Mouse (Mus musculus) cerebellum, adult 2 months (tissue): ENCODE data around the gene A4gnt.

ENCODE experiments used
- CTCF ChIP-seq: fragments of 200-500 bp; IDR thresholded peaks from 2 replicates; pipeline ENCODE4 v1.5.1; 2011; ENCODE audit warnings: low read depth, mild to moderate bottlenecking, control low read depth, low read length, moderate library complexity, borderline replicate concordance; ENCODE audit not compliant: insufficient read depth
- POLR2A ChIP-seq: fragments of 200-500 bp; IDR thresholded peaks from 2 replicates; pipeline ENCODE4 v1.6.1; 2011; ENCODE audit warnings: low read length, control low read depth, borderline replicate concordance; ENCODE audit not compliant: insufficient read depth

GRCm38 (mm10) chr9:99591144-99591543, 21.2 kb upstream of the A4gnt start:
- TF ChIP-seq POLR2A (no peak), CTCF (no peak)
